Mouse (Mus musculus): ENCODE results near the gene Sik1.
A peak's percentile ranks its signal among the peaks of the same experiment; 100 is the strongest.

Sik1 gene

DNA sequence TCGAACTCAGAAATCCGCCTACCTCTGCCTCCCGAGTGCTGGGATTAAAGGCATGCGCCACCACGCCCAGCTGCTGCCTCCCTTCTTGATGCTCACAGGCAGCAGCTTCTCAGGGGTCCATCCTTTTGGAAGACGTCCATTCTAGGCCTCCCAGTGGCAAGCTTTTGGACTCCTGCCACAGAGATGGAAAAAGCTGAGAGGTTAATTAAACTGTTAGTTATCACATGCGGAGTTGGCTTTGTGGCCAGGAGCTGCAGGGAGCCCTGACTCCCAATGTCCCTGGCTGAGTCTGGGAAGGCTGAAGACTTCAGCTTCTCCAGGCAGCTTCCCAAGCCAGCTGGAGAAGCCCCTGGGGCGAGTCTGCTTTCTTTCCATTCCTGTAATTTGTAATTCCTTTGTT is 49.6 kb downstream of the Sik1 start:
- DNase-seq = no peak

DNA sequence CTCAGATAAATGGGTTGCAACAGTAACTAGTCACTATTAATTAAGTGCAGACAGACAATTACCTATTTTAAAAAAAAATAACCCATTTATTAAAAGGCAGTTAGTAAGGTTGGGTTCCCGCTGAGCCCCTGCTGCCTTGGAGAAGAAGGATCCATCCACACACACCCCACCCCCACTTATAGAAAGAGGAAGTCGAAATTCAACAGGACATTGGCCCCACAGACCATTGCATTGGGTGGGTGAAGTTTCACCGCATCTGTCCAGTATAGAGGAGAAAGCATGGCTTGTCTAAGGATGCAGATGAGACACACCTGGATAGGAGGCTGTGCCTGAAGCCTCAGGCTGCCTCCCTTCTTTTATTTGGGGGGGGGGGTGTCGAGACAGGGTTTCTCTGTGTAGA is 50.0 kb downstream of the Sik1 start:
- DNase-seq = no peak

DNA sequence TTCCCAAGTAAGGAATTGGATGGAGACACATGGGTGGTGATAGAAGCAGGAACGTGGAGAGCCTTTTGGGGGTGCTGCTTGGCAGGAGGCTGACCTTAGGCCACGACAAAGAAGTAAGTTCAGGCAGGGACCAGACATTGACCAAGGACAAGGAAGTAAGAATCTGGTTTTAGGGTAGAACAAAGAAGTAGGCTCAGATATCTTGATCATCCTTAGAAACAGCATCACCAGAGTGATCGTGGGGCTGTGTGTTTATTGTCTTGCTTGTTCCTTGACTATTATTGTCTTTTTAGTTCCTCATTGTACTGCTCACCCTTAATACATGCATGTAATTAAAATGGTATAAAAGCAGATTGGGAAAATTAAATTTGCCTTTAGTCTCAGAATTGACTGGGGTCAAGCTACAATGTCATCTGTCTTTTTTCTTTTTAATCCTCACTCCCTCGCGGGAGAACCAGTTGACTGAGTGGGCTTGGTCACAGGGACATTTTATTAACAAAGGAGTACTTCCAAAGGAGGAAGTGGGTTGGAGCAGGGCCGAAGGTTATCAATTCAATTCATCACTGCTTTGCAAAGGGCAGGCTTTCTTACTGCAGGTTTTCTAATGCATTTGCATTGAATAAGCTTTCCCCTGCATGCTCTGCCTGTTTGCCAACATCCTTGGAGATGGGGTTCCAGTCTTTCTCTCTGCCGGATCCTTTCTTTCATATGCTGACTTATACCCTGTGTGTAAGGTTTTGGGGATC is 53.2 kb downstream of the Sik1 start:
- no peak for DNase-seq

DNA sequence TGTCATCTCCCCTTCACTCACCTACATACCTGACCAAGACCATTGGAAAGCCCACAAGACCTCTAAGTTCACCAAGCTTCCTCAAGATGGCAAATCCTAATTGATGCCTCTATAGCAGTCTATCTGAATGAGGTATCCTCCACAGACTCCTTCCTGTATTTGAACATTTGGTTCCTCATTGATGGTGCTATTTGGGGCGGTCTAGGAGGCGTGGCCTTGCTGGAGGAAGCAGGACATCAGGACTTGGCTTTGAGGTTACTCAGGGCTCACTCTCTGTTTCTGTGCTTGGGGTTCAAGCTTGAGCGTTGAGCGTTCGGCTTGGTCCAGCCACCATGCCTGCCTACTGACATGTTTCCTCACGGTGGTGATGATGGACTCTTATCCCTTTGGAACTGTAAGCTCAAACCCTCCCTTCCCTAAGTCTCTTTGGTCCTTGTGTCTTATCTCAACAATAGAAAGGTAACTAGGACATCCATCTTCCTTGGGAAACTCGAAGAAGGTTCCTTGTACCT is 54.7 kb downstream of the Sik1 start:
- peak in 1 of 2 experiments; percentile 41 for DNase-seq

DNA sequence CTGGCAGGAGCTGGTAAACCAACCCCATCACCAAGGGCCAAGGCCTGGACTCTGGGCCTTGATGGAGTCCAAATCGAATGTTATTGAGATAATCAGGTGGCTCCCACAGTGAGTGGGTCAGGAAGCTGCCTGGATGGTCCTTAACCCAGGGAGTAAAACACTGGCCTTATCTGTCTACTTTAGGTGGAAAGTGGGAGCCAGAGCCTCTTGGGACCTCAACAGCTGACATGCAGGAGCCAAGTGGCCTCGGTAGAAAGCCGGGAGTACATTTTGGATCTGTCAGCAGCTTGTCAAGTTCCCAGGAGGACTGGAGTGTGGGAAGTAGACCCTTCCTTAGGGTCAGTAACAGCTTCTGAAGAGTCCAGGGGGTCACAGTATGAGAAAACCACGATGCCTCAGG is 59.7 kb downstream of the Sik1 start:
- DNase-seq = no peak
